19 mouse cellular contexts compared by ENCODE assay signal in genomic region chr1:55729332-55729731, GRCm38 (mm10).
DNase-seq lines count a peak whose midpoint lies in the region; ATAC-seq and TF ChIP-seq lines count a peak whose summit lies in the region.
"Had no signal": no experiment of that assay in that cellular context is flagged by ENCODE, and none has a peak within 500 bp of the region (broad histone marks: within the 10 kb centered on the region; RNA-seq: fewer than 3 reads in every experiment).

No protein-coding gene starts in this region.

- H3K4me3 ChIP-seq in heart, embryonic 11.5 days (ENCODE audit: low read depth, low read length): no peak overlapping the region
- H3K4me3 ChIP-seq in heart, adult 2 months: no peak overlapping the region
- no peak overlapping the region for H3K4me3 ChIP-seq in hindbrain, embryonic 12.5 days
- H3K4me3 ChIP-seq: embryonic facial prominence, embryonic 10.5 days; embryonic facial prominence, embryonic 12.5 days; forebrain, embryonic 13.5 days; forebrain, embryonic 15.5 days had no signal

- TF ChIP-seq POLR2A in heart, adult 2 months (IDR thresholded peaks at IDR 0.05; ENCODE audit: insufficient read depth, low read depth, low read length): no peak

- no peak overlapping the region for H3K9ac ChIP-seq in heart, embryonic 11.5 days (ENCODE audit: low read depth, low read length)
- no peak overlapping the region for H3K9ac ChIP-seq in heart, adult 2 months (ENCODE audit: low read depth, low read length)
- no peak overlapping the region for H3K9ac ChIP-seq in hindbrain, embryonic 12.5 days
- H3K9ac ChIP-seq: embryonic facial prominence, embryonic 12.5 days; forebrain, embryonic 13.5 days; forebrain, embryonic 15.5 days had no signal

- H3K36me3 ChIP-seq in heart, embryonic 11.5 days (ENCODE audit: control insufficient read depth, insufficient read depth, low read length): no peaks in the 10 kb centered on the region
- H3K36me3 ChIP-seq in heart, adult 2 months (ENCODE audit: control insufficient read depth, insufficient read depth, low read length): no peaks in the 10 kb centered on the region
- no peaks in the 10 kb centered on the region for H3K36me3 ChIP-seq in hindbrain, embryonic 12.5 days
- H3K36me3 ChIP-seq: embryonic facial prominence, embryonic 10.5 days; embryonic facial prominence, embryonic 12.5 days; forebrain, embryonic 15.5 days had no signal

- no peaks in the 10 kb centered on the region for H3K9me3 ChIP-seq in heart, embryonic 11.5 days (replicated peaks; ENCODE audit: control insufficient read depth, low read length)
- H3K9me3 ChIP-seq in hindbrain, embryonic 12.5 days (replicated peaks): no peaks in the 10 kb centered on the region
- H3K9me3 ChIP-seq: embryonic facial prominence, embryonic 10.5 days; embryonic facial prominence, embryonic 12.5 days; forebrain, embryonic 13.5 days; forebrain, embryonic 15.5 days had no signal

- no peaks in the 10 kb centered on the region for H3K4me1 ChIP-seq in heart, embryonic 11.5 days (ENCODE audit: control insufficient read depth, insufficient read depth, low read length)
- no peaks in the 10 kb centered on the region; the same call in 1 of the 2 replicates for H3K4me1 ChIP-seq in heart, adult 2 months (ENCODE audit: control insufficient read depth, insufficient read depth, low read length)
- H3K4me1 ChIP-seq in hindbrain, embryonic 12.5 days: no peaks in the 10 kb centered on the region
- H3K4me1 ChIP-seq: embryonic facial prominence, embryonic 10.5 days; embryonic facial prominence, embryonic 12.5 days; forebrain, embryonic 13.5 days; forebrain, embryonic 15.5 days had no signal

- TF ChIP-seq CTCF in heart, adult 2 months (IDR thresholded peaks at IDR 0.05): no peak

- peak; percentile 92 for DNase-seq in heart, adult 11 months
- peak in 1 of 2 experiments; percentile 34 for DNase-seq in heart, adult 2 months
- no peak for DNase-seq in heart, postnatal 4 days
- DNase-seq in heart, postnatal 10 days: peak; percentile 10 to 28
- DNase-seq in heart, postnatal 14 days: no peak
- DNase-seq: adrenal gland, adult 2 months; adrenal gland, postnatal 10 days; adrenal gland, postnatal 25 days; cerebellum, adult 11-12 months; cerebellum, adult 2 months; cerebellum, adult 9-10 months; cerebellum, postnatal 10 days; cerebellum, postnatal 25 days had no signal

- intact Hi-C loops in heart, adult 2 months (cut with DNase I): no loop called here
- intact Hi-C loops in heart, postnatal 10 days (cut with DNase I): no loop called here
- intact Hi-C loops in heart, postnatal 14 days (cut with DNase I): no loop called here

- H3K79me2 ChIP-seq in heart, adult 2 months (replicated peaks; ENCODE audit: control insufficient read depth, insufficient read depth, low read length): no peaks in the 10 kb centered on the region

- TF ChIP-seq EP300 in heart, adult 2 months (IDR thresholded peaks at IDR 0.05; ENCODE audit: insufficient read depth, low read depth, low read length): no peak

- no peak for ATAC-seq in heart, embryonic 11.5 days (replicated peaks; ENCODE audit: insufficient number of reproducible peaks, low FRiP score, low TSS enrichment)
- no peak for ATAC-seq in hindbrain, embryonic 12.5 days (ENCODE audit: low FRiP score)
- ATAC-seq: forebrain, embryonic 13.5 days; forebrain, embryonic 15.5 days had no signal

- no peak overlapping the region for H3K27ac ChIP-seq in heart, embryonic 11.5 days (ENCODE audit: low read depth, low read length)
- peak overlapping the region; percentile 2; the same call in 1 of the 2 replicates for H3K27ac ChIP-seq in heart, adult 2 months
- H3K27ac ChIP-seq in hindbrain, embryonic 12.5 days: no peak overlapping the region
- H3K27ac ChIP-seq: embryonic facial prominence, embryonic 10.5 days; embryonic facial prominence, embryonic 12.5 days; forebrain, embryonic 13.5 days; forebrain, embryonic 15.5 days had no signal

- WGBS in heart, embryonic 11.5 days (ENCODE audit: insufficient replicate concordance): 49% methylated on average over 3 of the region's 3 CpGs
- 57% methylated on average over 3 of the region's 3 CpGs for WGBS in heart, adult 2 months
- 87% methylated on average over 3 of the region's 3 CpGs for WGBS in hindbrain, embryonic 12.5 days

- no peaks in the 10 kb centered on the region for H3K27me3 ChIP-seq in heart, embryonic 11.5 days (ENCODE audit: control insufficient read depth, insufficient read depth, low read length)
- no peaks in the 10 kb centered on the region for H3K27me3 ChIP-seq in heart, adult 2 months (ENCODE audit: control insufficient read depth, insufficient read depth, low read length)
- no peaks in the 10 kb centered on the region for H3K27me3 ChIP-seq in hindbrain, embryonic 12.5 days
- H3K27me3 ChIP-seq: embryonic facial prominence, embryonic 12.5 days; forebrain, embryonic 13.5 days; forebrain, embryonic 15.5 days had no signal

- H3K4me2 ChIP-seq in heart, embryonic 11.5 days: no peak overlapping the region
- H3K4me2 ChIP-seq in hindbrain, embryonic 12.5 days (replicated peaks): no peak overlapping the region
- H3K4me2 ChIP-seq: embryonic facial prominence, embryonic 12.5 days; forebrain, embryonic 13.5 days; forebrain, embryonic 15.5 days had no signal

Comparison
In these comparisons a context has a peak if more than half of its experiments do, and no peak if none do; other contexts are left out.
1. DNase-seq: peak in heart, adult 11 months (single experiment) and heart, postnatal 10 days (2 of 2); none in heart, postnatal 4 days (single experiment) and heart, postnatal 14 days (0 of 2).